Comparison of ENCODE assay signal across 9 mouse cellular contexts in the genomic region with DNA sequence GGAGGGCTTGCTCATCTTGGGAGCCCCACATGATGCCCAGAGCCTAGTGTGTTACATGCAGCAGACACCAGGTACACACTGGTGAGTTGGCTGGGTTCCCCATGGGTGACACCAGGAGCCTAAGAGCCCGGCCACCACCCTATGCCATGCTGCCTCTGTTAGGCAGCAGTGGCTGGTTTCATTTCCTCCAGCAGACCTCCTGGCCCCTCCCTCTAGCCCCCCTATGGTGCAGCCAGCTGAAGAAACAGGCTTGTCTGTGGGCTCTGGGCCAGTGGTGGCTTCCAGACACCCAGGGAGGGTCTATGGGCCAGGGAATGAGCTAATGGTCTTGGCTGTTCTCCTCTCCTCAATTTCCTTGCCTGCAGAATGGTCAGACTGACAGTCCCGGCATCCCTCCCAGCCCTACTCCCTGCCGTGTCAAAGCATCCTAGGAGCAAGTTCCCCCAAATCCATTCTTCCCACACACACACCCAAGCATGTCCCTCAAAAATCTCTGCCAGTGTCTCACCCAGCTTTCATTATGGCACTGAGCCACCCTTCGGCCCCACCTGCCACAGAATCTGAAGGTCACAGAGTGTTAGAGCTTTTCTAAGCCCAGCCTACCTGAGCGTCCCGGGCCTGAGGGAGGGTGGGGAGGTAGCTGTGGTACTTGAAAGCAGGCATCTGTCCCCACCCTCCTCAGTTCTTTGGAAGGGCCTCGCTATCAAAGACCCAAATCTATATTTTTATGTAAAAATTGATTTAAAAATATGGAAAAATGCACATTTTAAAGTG. TPM values are rescaled to one million over a fixed set of nuclear protein-coding genes. Genes with fewer than 3 reads are reported as not detected.
DNase-seq lines count a peak whose midpoint lies in the region; ATAC-seq and TF ChIP-seq lines count a peak whose summit lies in the region.
"Had no signal": no experiment of that assay in that cellular context is flagged by ENCODE, and none has a peak within 500 bp of the region (broad histone marks: within the 10 kb centered on the region; RNA-seq: fewer than 3 reads in every experiment).

No protein-coding gene starts in this region.

- no peak for TF ChIP-seq EP300 in lung, postnatal 0 days (IDR thresholded peaks at IDR 0.05)

- no peak for TF ChIP-seq CTCF in lung, postnatal 0 days (IDR thresholded peaks at IDR 0.05)
- TF ChIP-seq CTCF in thymus, adult 2 months (IDR thresholded peaks at IDR 0.05; ENCODE audit: borderline replicate concordance, control insufficient read depth, extremely low read depth, insufficient read depth, low read length, poor library complexity): no peak

- no peak overlapping the region for H3K4me3 ChIP-seq in lung, embryonic 16.5 days (ENCODE audit: low read length)
- no peak overlapping the region for H3K4me3 ChIP-seq in lung, postnatal 0 days (ENCODE audit: low read depth, low read length)
- no peak overlapping the region for H3K4me3 ChIP-seq in limb, embryonic 14.5 days (replicated peaks; ENCODE audit: low read length)
- no peak overlapping the region for H3K4me3 ChIP-seq in thymus, adult 2 months (ENCODE audit: control insufficient read depth, insufficient read depth, low read length)
- H3K4me3 ChIP-seq: embryonic facial prominence, embryonic 15.5 days had no signal

- no peaks in the 10 kb centered on the region for H3K36me3 ChIP-seq in lung, embryonic 16.5 days (ENCODE audit: control insufficient read depth, insufficient read depth, low read length)
- H3K36me3 ChIP-seq in lung, postnatal 0 days (ENCODE audit: insufficient read depth, low read length): no peaks in the 10 kb centered on the region
- H3K36me3 ChIP-seq in limb, embryonic 14.5 days (ENCODE audit: control insufficient read depth, insufficient read depth, low read length): no peaks in the 10 kb centered on the region
- H3K36me3 ChIP-seq in thymus, adult 2 months (ENCODE audit: control insufficient read depth, insufficient read depth, low read length): no peaks in the 10 kb centered on the region
- H3K36me3 ChIP-seq: embryonic facial prominence, embryonic 15.5 days had no signal

- H3K4me2 ChIP-seq in lung, embryonic 16.5 days (ENCODE audit: low read depth, low read length): no peak overlapping the region
- H3K4me2 ChIP-seq in lung, postnatal 0 days (replicated peaks; ENCODE audit: low read depth, low read length): no peak overlapping the region
- 0 out of 2 replicates have a peak overlapping the region, but pooled peaks have one; percentile 10 for H3K4me2 ChIP-seq in limb, embryonic 14.5 days (replicated peaks; ENCODE audit: low read depth, low read length, severe bottlenecking)
- H3K4me2 ChIP-seq: embryonic facial prominence, embryonic 15.5 days had no signal

- peaks cover 64% of the 10 kb centered on the region for H3K4me1 ChIP-seq in lung, embryonic 16.5 days (replicated peaks; ENCODE audit: control insufficient read depth, insufficient read depth, low read length)
- peaks cover 23% of the 10 kb centered on the region for H3K4me1 ChIP-seq in lung, postnatal 0 days (ENCODE audit: insufficient read depth, low read depth, low read length)
- peaks cover 67% of the 10 kb centered on the region for H3K4me1 ChIP-seq in limb, embryonic 14.5 days (ENCODE audit: control insufficient read depth, insufficient read depth, low read length)
- peaks cover 8% of the 10 kb centered on the region; the same call in 1 of the 2 replicates for H3K4me1 ChIP-seq in thymus, adult 2 months (replicated peaks; ENCODE audit: control insufficient read depth, insufficient read depth, low read length)

- ATAC-seq in cerebellum, adult (ENCODE audit: insufficient number of reproducible peaks, low FRiP score, low TSS enrichment): no peak
- peak; percentile 29 for ATAC-seq in lung, embryonic 16.5 days (ENCODE audit: low read depth)
- ATAC-seq in lung, postnatal 0 days: no peak
- no peak for ATAC-seq in limb, embryonic 14.5 days (ENCODE audit: low FRiP score, low read depth)

- H3K27me3 ChIP-seq in lung, embryonic 16.5 days (ENCODE audit: control insufficient read depth, insufficient read depth, low read depth, low read length): peaks cover 31% of the 10 kb centered on the region
- no peaks in the 10 kb centered on the region for H3K27me3 ChIP-seq in lung, postnatal 0 days (replicated peaks; ENCODE audit: insufficient read depth, low read length)
- H3K27me3 ChIP-seq in limb, embryonic 14.5 days (ENCODE audit: control insufficient read depth, insufficient read depth, low read length): peaks cover 5% of the 10 kb centered on the region; the same call in 1 of the 2 replicates
- H3K27me3 ChIP-seq in thymus, adult 2 months (ENCODE audit: control insufficient read depth, insufficient read depth, low read length): peaks cover 13% of the 10 kb centered on the region

- peak; percentile 24 to 60 for DNase-seq in cerebellum, postnatal 25 days
- DNase-seq in lung, postnatal 0 days (ENCODE audit: low spot score): no peak
- peak; percentile 63 for DNase-seq in embryo, embryonic 11 days
- peak; percentile 70 for DNase-seq in limb, embryonic 14.5 days (ENCODE audit: low spot score)
- no peak for DNase-seq in thymus, adult 2 months
- no peak for DNase-seq in frontal cortex, postnatal 25 days (ENCODE audit: low spot score in 2 of 2)

- TF ChIP-seq POLR2A in limb, embryonic 14.5 days (IDR thresholded peaks at IDR 0.05; ENCODE audit: borderline replicate concordance, extremely low read depth, insufficient read depth, insufficient read length): no peak
- TF ChIP-seq POLR2A in thymus, adult 2 months (IDR thresholded peaks at IDR 0.05; ENCODE audit: control insufficient read depth, extremely low read depth, insufficient read depth, low read length, poor library complexity): no peak

- H3K9ac ChIP-seq in lung, embryonic 16.5 days (ENCODE audit: low read length): 0 out of 2 replicates have a peak overlapping the region, but pooled peaks have one; percentile 36
- no peak overlapping the region for H3K9ac ChIP-seq in lung, postnatal 0 days (replicated peaks; ENCODE audit: low read depth)
- H3K9ac ChIP-seq in limb, embryonic 14.5 days (ENCODE audit: low read depth, low read length, severe bottlenecking): no peak overlapping the region
- H3K9ac ChIP-seq: embryonic facial prominence, embryonic 15.5 days had no signal

- no peaks in the 10 kb centered on the region for H3K9me3 ChIP-seq in lung, embryonic 16.5 days (ENCODE audit: control insufficient read depth, low read length)
- no peaks in the 10 kb centered on the region for H3K9me3 ChIP-seq in lung, postnatal 0 days (ENCODE audit: low read length)
- H3K9me3 ChIP-seq in limb, embryonic 14.5 days (ENCODE audit: control insufficient read depth, low read length): no peaks in the 10 kb centered on the region
- H3K9me3 ChIP-seq: embryonic facial prominence, embryonic 15.5 days had no signal

- WGBS in lung, embryonic 16.5 days: 34% methylated on average over 7 of the region's 7 CpGs
- 40% methylated on average over 7 of the region's 7 CpGs for WGBS in lung, postnatal 0 days
- 43% methylated on average over 7 of the region's 7 CpGs for WGBS in limb, embryonic 14.5 days
- WGBS in thymus, adult 2 months: 72% methylated on average over 7 of the region's 7 CpGs

- no peak overlapping the region for H3K27ac ChIP-seq in lung, embryonic 16.5 days (ENCODE audit: low read length)
- no peak overlapping the region for H3K27ac ChIP-seq in lung, postnatal 0 days (ENCODE audit: low read length)
- H3K27ac ChIP-seq in limb, embryonic 14.5 days (replicated peaks; ENCODE audit: low read depth, low read length): no peak overlapping the region
- H3K27ac ChIP-seq in thymus, adult 2 months (ENCODE audit: control insufficient read depth, insufficient read depth, low read length): no peak overlapping the region
- H3K27ac ChIP-seq: embryonic facial prominence, embryonic 15.5 days had no signal

RNA-seq across cellular contexts. Expression of a gene that starts 29.6 kb away (rescaled TPM):
- 137 and 147 TPM in 2 replicates for polyA plus RNA-seq in lung, embryonic 16.5 days (2015; fragmentation: Nextera tagmentation; extraction: Ambion mirVana)
- 184 and 185 TPM in 2 replicates for polyA plus RNA-seq in lung, postnatal 0 days (2015; fragmentation: Nextera tagmentation; extraction: Ambion mirVana)
- 38.0 and 67.2 TPM in 2 replicates for polyA plus RNA-seq in limb, embryonic 14.5 days (2012; rRNA removed)
- 51.3 and 55.9 TPM in 2 replicates for polyA plus RNA-seq in limb, embryonic 14.5 days (2014; fragmentation: Nextera tagmentation; extraction: Ambion mirVana)
- polyA plus RNA-seq in thymus, adult 2 months (2012; rRNA removed): 117 and 122 TPM in 2 replicates

RNA-seq across cellular contexts. Expression of a gene that starts 30.7 kb away (rescaled TPM):
- polyA plus RNA-seq in lung, embryonic 16.5 days (2015; fragmentation: Nextera tagmentation; extraction: Ambion mirVana): 0.31 and 0.64 TPM in 2 replicates
- 0.42 and 0.43 TPM in 2 replicates for polyA plus RNA-seq in lung, postnatal 0 days (2015; fragmentation: Nextera tagmentation; extraction: Ambion mirVana)
- polyA plus RNA-seq in limb, embryonic 14.5 days (2012; rRNA removed): 0.65 and 0.72 TPM in 2 replicates
- 0.46 and 0.48 TPM in 2 replicates for polyA plus RNA-seq in limb, embryonic 14.5 days (2014; fragmentation: Nextera tagmentation; extraction: Ambion mirVana)
- polyA plus RNA-seq in thymus, adult 2 months (2012; rRNA removed): 0.49 and 1.0 TPM in 2 replicates

RNA-seq across cellular contexts. Expression of a gene that starts 59.1 kb away (rescaled TPM):
- 0.21 and 0.43 TPM in 2 replicates for polyA plus RNA-seq in lung, embryonic 16.5 days (2015; fragmentation: Nextera tagmentation; extraction: Ambion mirVana)
- 1.9 and 2.4 TPM in 2 replicates for polyA plus RNA-seq in lung, postnatal 0 days (2015; fragmentation: Nextera tagmentation; extraction: Ambion mirVana)
- 0.13 and 0.15 TPM in 2 replicates for polyA plus RNA-seq in limb, embryonic 14.5 days (2012; rRNA removed)
- 0.06 TPM in 1 of 2 replicates, not detected in the other for polyA plus RNA-seq in limb, embryonic 14.5 days (2014; fragmentation: Nextera tagmentation; extraction: Ambion mirVana)
- 0.74 and 2.2 TPM in 2 replicates for polyA plus RNA-seq in thymus, adult 2 months (2012; rRNA removed)

Comparison
In these comparisons a context has a peak if more than half of its experiments do, and no peak if none do; other contexts are left out.
1. DNase-seq: peak in cerebellum, postnatal 25 days (2 of 2), embryo, embryonic 11 days (single experiment) and limb, embryonic 14.5 days (single experiment); none in lung, postnatal 0 days (single experiment), thymus, adult 2 months (single experiment) and frontal cortex, postnatal 25 days (0 of 2).